Mouse (Mus musculus) MEL (cell line): ENCODE results near the gene Gcnt4. TPM values are rescaled to one million over a fixed set of nuclear protein-coding genes. Genes with fewer than 3 reads are reported as not detected.

Experiments
- DNase-seq: peaks from one replicate; pipeline ENCODE4 v3.0.0; 2011; ENCODE audit warnings: low read depth, low spot score
- H3K27ac ChIP-seq: 2 replicates; pipeline ENCODE4 v1.5.1; 2012; ENCODE audit warnings: low read depth, mild to moderate bottlenecking, control low read depth, low read length, moderate library complexity; ENCODE audit not compliant: control insufficient read depth
- H3K27me3 ChIP-seq, 2 experiments: fragments of 150-350 bp in 1 of 2; sonication (generic) in 1 of 2; 2 replicates each; pipeline ENCODE4 v1.6.1; 2012; ENCODE audit warnings: low read length in 2 of 2, mild to moderate bottlenecking in 2 of 2, improper control_type of control experiment in 1 of 2, moderate library complexity in 1 of 2; ENCODE audit not compliant: insufficient read depth in 2 of 2, control insufficient read depth in 1 of 2
- H3K36me3 ChIP-seq, 2 experiments: 2 replicates each; pipeline ENCODE4 v1.6.1; 2012 to 2014; ENCODE audit warnings: low read length in 2 of 2, improper control_type of control experiment in 1 of 2, inconsistent platforms in 1 of 2, mild to moderate bottlenecking in 1 of 2; ENCODE audit not compliant: insufficient read depth in 2 of 2, control insufficient read depth in 1 of 2
- H3K4me1 ChIP-seq, 2 experiments: fragments of 150-350 bp in 1 of 2; sonication (generic) in 1 of 2; 2 replicates each; pipeline ENCODE4 v1.6.1; 2012; ENCODE audit warnings: low read length in 2 of 2, improper control_type of control experiment in 1 of 2, mild to moderate bottlenecking in 1 of 2; ENCODE audit not compliant: insufficient read depth in 2 of 2, control insufficient read depth in 1 of 2
- H3K4me3 ChIP-seq, 2 experiments: fragments of 150-350 bp in 1 of 2; sonication (generic) in 1 of 2; 2 replicates each; pipeline ENCODE4 v1.5.1; 2012; ENCODE audit warnings: low read depth in 2 of 2, low read length in 2 of 2, mild to moderate bottlenecking in 2 of 2, moderate library complexity in 2 of 2, control low read depth in 1 of 2, improper control_type of control experiment in 1 of 2; ENCODE audit not compliant: control insufficient read depth in 1 of 2, insufficient read depth in 1 of 2
- H3K79me2 ChIP-seq: 2 replicates; pipeline ENCODE4 v1.6.1; 2012; ENCODE audit warnings: mild to moderate bottlenecking, low read length, moderate library complexity; ENCODE audit not compliant: control insufficient read depth, poor library complexity, insufficient read depth
- H3K9ac ChIP-seq: 2 replicates; pipeline ENCODE4 v1.6.1; 2012; ENCODE audit warnings: low read depth, mild to moderate bottlenecking, control low read depth, low read length, moderate library complexity; ENCODE audit not compliant: control insufficient read depth, poor library complexity, severe bottlenecking
- H3K9me3 ChIP-seq: fragments of 150-350 bp; sonication (generic); replicated peaks from 2 replicates; pipeline ENCODE4 v1.6.1; 2012; ENCODE audit warnings: mild to moderate bottlenecking, low read length, improper control_type of control experiment, moderate library complexity; ENCODE audit not compliant: insufficient read depth
- CHD1 ChIP-seq: IDR thresholded peaks from 2 replicates; pipeline ENCODE4 v1.6.1; 2012; ENCODE audit warnings: low read depth, mild to moderate bottlenecking, inconsistent platforms, low read length, improper control_type of control experiment
- CHD2 ChIP-seq: IDR thresholded peaks from 2 replicates; pipeline ENCODE4 v1.6.1; 2011; ENCODE audit warnings: low read length, improper control_type of control experiment
- CTCF ChIP-seq, 3 experiments: IDR thresholded peaks in 2 of 3; conservative IDR thresholded peaks in 1 of 3; 2 replicates each; pipeline ENCODE4 v1.5.1; 2011 to 2012; ENCODE audit warnings: low read length in 3 of 3, low read depth in 2 of 3, mild to moderate bottlenecking in 2 of 3, improper control_type of control experiment in 1 of 3, inconsistent platforms in 1 of 3, mixed read lengths in 1 of 3, moderate library complexity in 1 of 3; ENCODE audit not compliant: control insufficient read depth in 1 of 3, insufficient read depth in 1 of 3, poor library complexity in 1 of 3, severe bottlenecking in 1 of 3
- ELF1 ChIP-seq: IDR thresholded peaks from 2 replicates; pipeline ENCODE4 v1.6.1; 2014; ENCODE audit warnings: low read depth, mild to moderate bottlenecking, inconsistent platforms, low read length, improper control_type of control experiment, moderate library complexity
- ETS1 ChIP-seq: IDR thresholded peaks from 2 replicates; pipeline ENCODE4 v1.6.1; 2012; ENCODE audit warnings: low read depth, mild to moderate bottlenecking, inconsistent platforms, low read length, improper control_type of control experiment, moderate library complexity
- GABPA ChIP-seq: IDR thresholded peaks from 2 replicates; pipeline ENCODE4 v1.6.1; 2012; ENCODE audit warnings: low read depth, mild to moderate bottlenecking, inconsistent platforms, low read length, improper control_type of control experiment, moderate library complexity
- GATA1 ChIP-seq: IDR thresholded peaks from 2 replicates; pipeline ENCODE4 v1.6.1; 2011; ENCODE audit warnings: low read depth, low read length, improper control_type of control experiment
- KAT2A ChIP-seq: conservative IDR thresholded peaks from 2 replicates; pipeline ENCODE4 v1.6.1; 2012; ENCODE audit warnings: low read depth, low read length, improper control_type of control experiment, inconsistent platforms
- MAFK ChIP-seq: IDR thresholded peaks from 2 replicates; pipeline ENCODE4 v1.6.1; 2011; ENCODE audit warnings: low read depth, mild to moderate bottlenecking, low read length, improper control_type of control experiment, borderline replicate concordance
- MAX ChIP-seq: IDR thresholded peaks from 2 replicates; pipeline ENCODE4 v1.6.1; 2011; ENCODE audit warnings: low read length, improper control_type of control experiment
- MAZ ChIP-seq: IDR thresholded peaks from 2 replicates; pipeline ENCODE4 v1.6.1; 2012; ENCODE audit warnings: low read depth, mild to moderate bottlenecking, inconsistent platforms, low read length, improper control_type of control experiment
- MEF2A ChIP-seq: IDR thresholded peaks from 2 replicates; pipeline ENCODE4 v1.6.1; 2014; ENCODE audit warnings: low read depth, mild to moderate bottlenecking, inconsistent platforms, low read length, improper control_type of control experiment; ENCODE audit not compliant: poor library complexity, insufficient replicate concordance, severe bottlenecking; ENCODE audit errors: extremely low read depth
- MXI1 ChIP-seq: IDR thresholded peaks from 2 replicates; pipeline ENCODE4 v1.6.1; 2011; ENCODE audit warnings: mild to moderate bottlenecking, low read depth, low read length, improper control_type of control experiment
- MYB ChIP-seq: IDR thresholded peaks from 2 replicates; pipeline ENCODE4 v1.6.1; 2011; ENCODE audit warnings: mild to moderate bottlenecking, low read depth, low read length, improper control_type of control experiment
- NELFE ChIP-seq: IDR thresholded peaks from 2 replicates; pipeline ENCODE4 v1.6.1; 2011; ENCODE audit warnings: low read depth, low read length, improper control_type of control experiment
- POLR2AphosphoS2 ChIP-seq: IDR thresholded peaks from 2 replicates; pipeline ENCODE4 v1.6.1; 2011; ENCODE audit warnings: low read length, improper control_type of control experiment
- RAD21 ChIP-seq: IDR thresholded peaks from 2 replicates; pipeline ENCODE4 v1.6.1; 2011; ENCODE audit warnings: mild to moderate bottlenecking, low read depth, low read length, improper control_type of control experiment
- RCOR1 ChIP-seq: IDR thresholded peaks from 2 replicates; pipeline ENCODE4 v1.6.1; 2012; ENCODE audit warnings: low read depth, mild to moderate bottlenecking, inconsistent platforms, low read length, improper control_type of control experiment
- SIN3A ChIP-seq: IDR thresholded peaks from 2 replicates; pipeline ENCODE4 v1.6.1; 2012; ENCODE audit warnings: low read length, improper control_type of control experiment, inconsistent platforms
- SMC3 ChIP-seq: IDR thresholded peaks from 2 replicates; pipeline ENCODE4 v1.6.1; 2011; ENCODE audit warnings: low read depth, low read length, improper control_type of control experiment
- TAL1 ChIP-seq: IDR thresholded peaks from 2 replicates; pipeline ENCODE4 v1.6.1; 2012; ENCODE audit warnings: mild to moderate bottlenecking, inconsistent platforms, low read length, moderate library complexity, mixed read lengths
- TBP ChIP-seq: IDR thresholded peaks from 2 replicates; pipeline ENCODE4 v1.8.0; 2011; ENCODE audit warnings: low read depth, low read length, improper control_type of control experiment
- TCF12 ChIP-seq: IDR thresholded peaks from 2 replicates; pipeline ENCODE4 v1.6.1; 2014; ENCODE audit warnings: low read depth, mild to moderate bottlenecking, inconsistent platforms, low read length, improper control_type of control experiment, moderate library complexity
- UBTF ChIP-seq: IDR thresholded peaks from 2 replicates; pipeline ENCODE4 v1.6.1; 2012; ENCODE audit warnings: low read depth, mild to moderate bottlenecking, inconsistent platforms, low read length, improper control_type of control experiment, moderate library complexity, borderline replicate concordance; ENCODE audit not compliant: insufficient read depth
- USF1 ChIP-seq: IDR thresholded peaks from 2 replicates; pipeline ENCODE4 v1.6.1; 2014; ENCODE audit warnings: low read depth, mild to moderate bottlenecking, inconsistent platforms, low read length, improper control_type of control experiment, moderate library complexity
- USF2 ChIP-seq, 2 experiments: IDR thresholded peaks; 2 replicates each; pipeline ENCODE4 v1.6.1; 2011 to 2012; ENCODE audit warnings: improper control_type of control experiment in 2 of 2, low read length in 2 of 2, borderline replicate concordance in 1 of 2, inconsistent platforms in 1 of 2, low read depth in 1 of 2, mild to moderate bottlenecking in 1 of 2; ENCODE audit not compliant: insufficient read depth in 1 of 2
- ZC3H11A ChIP-seq: IDR thresholded peaks from 2 replicates; pipeline ENCODE4 v1.6.1; 2012; ENCODE audit warnings: low read depth, mild to moderate bottlenecking, inconsistent platforms, low read length, improper control_type of control experiment
- ZKSCAN1 ChIP-seq: IDR thresholded peaks from 2 replicates; pipeline ENCODE4 v1.6.1; 2012; ENCODE audit warnings: low read depth, mild to moderate bottlenecking, inconsistent platforms, low read length, improper control_type of control experiment, moderate library complexity
- ZMIZ1 ChIP-seq: IDR thresholded peaks from 2 replicates; pipeline ENCODE4 v1.6.1; 2012; ENCODE audit warnings: low read depth, mild to moderate bottlenecking, inconsistent platforms, low read length, improper control_type of control experiment, moderate library complexity
- ZNF384 ChIP-seq: IDR thresholded peaks from 2 replicates; pipeline ENCODE4 v1.6.1; 2012; ENCODE audit warnings: low read depth, mild to moderate bottlenecking, inconsistent platforms, low read length, improper control_type of control experiment
- polyA plus RNA-seq, 2 experiments: library from polyadenylated mRNA; stranded (reverse) in 1 of 2; unstranded in 1 of 2; fragments of >175 nt in 1 of 2; fragments of >200 nt in 1 of 2; gene quantifications; 2 replicates each; pipeline versions ENCODE4 v1.2.1 to v1.2.4; 2012; ENCODE audit warnings: low replicate concordance in 2 of 2, low read depth in 1 of 2; ENCODE audit not compliant: insufficient read length in 2 of 2, insufficient read depth in 1 of 2, missing spikeins in 1 of 2
- total RNA-seq: library from RNA; depleted of rRNA; stranded (reverse); fragments of 300-350 nt; gene quantifications from 2 replicates; pipeline ENCODE4 v1.2.3, GENCODE M21; 2012

The Gcnt4 gene
- total and polyA plus RNA-seq, 3 experiments, result not detected

DNA sequence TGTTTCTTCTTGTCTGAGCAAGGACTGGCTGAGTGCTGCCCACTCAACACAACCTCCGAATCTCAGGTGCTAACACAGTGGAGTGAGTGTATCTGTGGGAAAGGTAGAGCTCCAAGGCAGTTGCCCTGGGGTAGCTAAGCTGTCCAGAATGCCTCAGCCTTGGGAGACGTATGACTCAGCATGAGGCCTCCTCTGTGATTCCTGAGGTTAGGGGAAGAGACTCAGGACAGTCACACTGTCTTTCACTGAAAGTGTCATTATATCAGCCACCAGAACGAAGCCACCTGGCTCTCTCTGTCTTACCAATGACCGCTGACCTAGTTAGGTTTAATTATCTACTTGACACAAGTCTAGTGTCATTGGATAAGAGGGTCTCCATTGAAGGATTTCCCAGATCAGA is 46.6 kb downstream of the Gcnt4 start:
- TF ChIP-seq TBP (no peak), CTCF (IDR thresholded peaks at IDR 0.05 in 2 of 3, conservative IDR thresholded peaks at IDR 0.05 in 1 of 3; ENCODE audit: control insufficient read depth in 1 of 3, insufficient read depth in 1 of 3, low read depth in 2 of 3, low read length in 3 of 3, poor library complexity in 1 of 3, severe bottlenecking in 1 of 3) (no peak), CHD2 (no peak), UBTF (no peak), MAZ (no peak), RCOR1 (no peak), TCF12 (no peak), CHD1 (no peak), ELF1 (no peak), ETS1 (no peak), ZMIZ1 (no peak), GATA1 (no peak), GABPA (no peak), MYB (no peak), ZNF384 (no peak), TAL1 (no peak), USF2 (IDR thresholded peaks at IDR 0.05; ENCODE audit: borderline replicate concordance in 1 of 2, insufficient read depth in 1 of 2, low read depth in 1 of 2, low read length in 2 of 2) (no peak), MAFK (no peak), MEF2A (no peak), POLR2AphosphoS2 (no peak)
- Histone ChIP-seq H3K79me2 (no peaks in the 10 kb centered on the region; the same call in 1 of the 2 replicates), H3K9ac (no peak overlapping the region), H3K27ac (no peak overlapping the region), H3K27me3 (no peaks in the 10 kb centered on the region), H3K36me3 (peaks cover 0 to 9% of the 10 kb centered on the region in 2 experiments; a peak in 2 of 4 replicates), H3K9me3 (no peaks in the 10 kb centered on the region), H3K4me3 (no peak overlapping the region), H3K4me1 (peaks cover 0 to 15% of the 10 kb centered on the region in 2 experiments; a peak in 2 of 4 replicates)
- no peak for DNase-seq

GRCm38 (mm10) chr13:96971861-96972282 is 47.4 kb downstream of the Gcnt4 start:
- peaks cover 0 to 9% of the 10 kb centered on the region in 2 experiments; a peak in 2 of 4 replicates for H3K36me3 ChIP-seq
- peak overlapping the region in 1 of 2 experiments; percentile 44; a peak in 2 of 4 replicates for H3K4me3 ChIP-seq
- no peaks in the 10 kb centered on the region for H3K27me3 ChIP-seq
- peak; percentile 75 for DNase-seq
- no peaks in the 10 kb centered on the region for H3K79me2 ChIP-seq
- H3K4me1 ChIP-seq, result peaks cover 0 to 15% of the 10 kb centered on the region in 2 experiments; a peak in 2 of 4 replicates
- no peak overlapping the region for H3K9ac ChIP-seq
- H3K27ac ChIP-seq, result peak overlapping the region; percentile 36; the same call in 1 of the 2 replicates
- no peaks in the 10 kb centered on the region for H3K9me3 ChIP-seq
- TF ChIP-seq CTCF (IDR thresholded peaks at IDR 0.05 in 2 of 3, conservative IDR thresholded peaks at IDR 0.05 in 1 of 3; ENCODE audit: control insufficient read depth in 1 of 3, insufficient read depth in 1 of 3, low read depth in 2 of 3, low read length in 3 of 3, poor library complexity in 1 of 3, severe bottlenecking in 1 of 3) (no peak), USF2 (IDR thresholded peaks at IDR 0.05; ENCODE audit: borderline replicate concordance in 1 of 2, insufficient read depth in 1 of 2, low read depth in 1 of 2, low read length in 2 of 2) (peak; percentile 23 to 58; a peak in 2 of 4 replicates), RCOR1 (peak; percentile 48; the same call in 1 of the 2 replicates), CHD2 (no peak), ZC3H11A (no peak), NELFE (no peak), USF1 (peak; percentile 93), MYB (no peak), SMC3 (no peak), MAX (peak; percentile 83), MXI1 (no peak), TCF12 (peak; percentile 62; the same call in 1 of the 2 replicates), SIN3A (0 out of 2 replicates have a peak, but pooled peaks have one; percentile 32), TBP (no peak), GABPA (no peak), ETS1 (no peak), KAT2A (no peak), ELF1 (no peak), RAD21 (no peak), ZKSCAN1 (no peak), CHD1 (no peak)
